Mouse (Mus musculus): ENCODE measurements around the gene Cdk14. TPM values are rescaled to one million over a fixed set of nuclear protein-coding genes. Genes with fewer than 3 reads are reported as not detected.

Cdk14 gene
- polyA plus RNA-seq, 1 experiment from 2014 or later, result 22.7 TPM

DNA sequence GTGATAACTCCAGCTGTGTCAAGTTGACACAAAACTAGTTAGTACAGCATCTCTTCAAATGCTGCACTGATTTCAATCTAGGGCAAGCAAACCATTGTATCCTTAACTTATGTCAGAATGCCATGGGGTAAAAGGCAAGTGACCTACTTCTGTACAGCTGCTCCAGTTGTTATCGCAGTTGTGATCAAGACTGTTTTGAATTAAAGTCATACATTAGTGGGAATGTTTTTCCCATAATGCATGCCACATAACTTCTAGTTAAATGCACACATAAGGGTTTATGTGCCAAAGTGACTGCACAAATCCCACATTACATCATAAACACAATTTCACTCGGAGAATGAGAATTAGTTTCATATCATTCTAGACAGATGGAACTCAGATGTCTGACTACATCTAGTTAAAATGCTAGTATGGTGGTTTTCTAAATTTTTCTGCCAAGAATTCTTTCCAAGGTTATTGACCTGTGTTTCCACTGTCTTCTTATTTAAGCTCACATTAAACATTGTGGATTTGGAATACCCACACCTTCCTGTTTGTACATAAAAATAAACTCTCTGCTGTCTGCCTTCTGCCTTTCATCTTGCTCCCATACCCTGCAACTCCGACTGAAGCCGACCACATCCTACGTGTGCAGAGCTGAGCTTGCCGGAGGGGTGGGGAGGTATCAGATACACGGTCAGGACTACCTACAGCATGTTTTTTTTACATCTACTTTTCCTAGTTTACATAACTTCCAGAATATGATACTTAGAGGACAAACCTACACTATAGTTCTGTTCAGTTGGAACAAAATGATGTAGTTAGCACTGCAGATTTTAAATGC lies 407.4 kb downstream of the Cdk14 start:
- Histone ChIP-seq H3K9me3 (ENCODE audit: control insufficient read depth, low read length) (no peaks in the 10 kb centered on the region), H3K4me3 (ENCODE audit: low read depth, low read length) (no peak overlapping the region), H3K9ac (ENCODE audit: low read length) (no peak overlapping the region), H3K36me3 (ENCODE audit: control insufficient read depth, insufficient read depth, low read length) (no peaks in the 10 kb centered on the region), H3K27ac (replicated peaks; ENCODE audit: low read depth, low read length) (no peak overlapping the region), H3K4me1 (ENCODE audit: control insufficient read depth, insufficient read depth, low read length) (no peaks in the 10 kb centered on the region), H3K27me3 (ENCODE audit: control insufficient read depth, insufficient read depth, low read length) (no peaks in the 10 kb centered on the region), H3K4me2 (ENCODE audit: low read depth, severe bottlenecking) (no peak overlapping the region)
- ATAC-seq (ENCODE audit: insufficient number of reproducible peaks, low FRiP score, low TSS enrichment, low read depth), result 0 out of 2 replicates have a peak, but pooled peaks have one; percentile 51
- no peak for DNase-seq (ENCODE audit: low spot score)
- 81% methylated on average over 7 of the region's 7 CpGs for WGBS

DNA sequence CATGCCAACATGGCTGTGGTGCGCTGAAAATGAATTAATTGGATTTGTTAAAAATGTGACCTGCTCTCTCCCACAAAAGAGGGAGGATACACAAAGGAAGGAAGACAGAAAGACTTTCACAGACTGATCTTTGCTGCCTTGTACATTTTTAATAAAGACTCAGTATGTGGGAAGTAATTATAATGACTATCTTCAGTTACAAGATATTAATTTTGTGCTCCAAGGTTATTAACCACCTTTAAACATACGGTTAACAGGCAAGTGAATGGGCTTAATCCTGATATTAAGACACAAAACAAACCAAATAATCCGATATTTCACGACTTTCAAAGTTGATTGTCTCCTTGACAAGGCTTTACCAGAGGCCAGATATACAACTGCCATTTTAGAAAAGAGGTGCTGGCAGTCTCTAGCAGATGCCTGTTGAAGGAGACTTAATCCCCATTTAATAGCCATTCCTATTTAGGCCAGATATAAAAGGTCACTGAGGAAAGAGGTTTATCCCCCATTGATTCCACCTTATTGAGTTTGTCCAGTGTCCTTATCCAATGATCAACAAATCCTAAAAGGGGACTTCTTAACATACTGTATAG lies 411.9 kb downstream of the Cdk14 start:
- no peak overlapping the region for H3K27ac ChIP-seq (replicated peaks; ENCODE audit: low read depth, low read length)
- no peak overlapping the region for H3K9ac ChIP-seq (ENCODE audit: low read length)
- no peaks in the 10 kb centered on the region for H3K36me3 ChIP-seq (ENCODE audit: control insufficient read depth, insufficient read depth, low read length)
- H3K4me3 ChIP-seq (ENCODE audit: low read depth, low read length), result no peak overlapping the region
- no peaks in the 10 kb centered on the region for H3K4me1 ChIP-seq (ENCODE audit: control insufficient read depth, insufficient read depth, low read length)
- no peaks in the 10 kb centered on the region for H3K27me3 ChIP-seq (ENCODE audit: control insufficient read depth, insufficient read depth, low read length)
- WGBS, result 93% methylated on average over 4 of the region's 4 CpGs
- H3K4me2 ChIP-seq (ENCODE audit: low read depth, severe bottlenecking), result no peak overlapping the region
- ATAC-seq (ENCODE audit: insufficient number of reproducible peaks, low FRiP score, low TSS enrichment, low read depth), result no peak
- no peaks in the 10 kb centered on the region for H3K9me3 ChIP-seq (ENCODE audit: control insufficient read depth, low read length)
- DNase-seq (ENCODE audit: low spot score), result no peak

DNA sequence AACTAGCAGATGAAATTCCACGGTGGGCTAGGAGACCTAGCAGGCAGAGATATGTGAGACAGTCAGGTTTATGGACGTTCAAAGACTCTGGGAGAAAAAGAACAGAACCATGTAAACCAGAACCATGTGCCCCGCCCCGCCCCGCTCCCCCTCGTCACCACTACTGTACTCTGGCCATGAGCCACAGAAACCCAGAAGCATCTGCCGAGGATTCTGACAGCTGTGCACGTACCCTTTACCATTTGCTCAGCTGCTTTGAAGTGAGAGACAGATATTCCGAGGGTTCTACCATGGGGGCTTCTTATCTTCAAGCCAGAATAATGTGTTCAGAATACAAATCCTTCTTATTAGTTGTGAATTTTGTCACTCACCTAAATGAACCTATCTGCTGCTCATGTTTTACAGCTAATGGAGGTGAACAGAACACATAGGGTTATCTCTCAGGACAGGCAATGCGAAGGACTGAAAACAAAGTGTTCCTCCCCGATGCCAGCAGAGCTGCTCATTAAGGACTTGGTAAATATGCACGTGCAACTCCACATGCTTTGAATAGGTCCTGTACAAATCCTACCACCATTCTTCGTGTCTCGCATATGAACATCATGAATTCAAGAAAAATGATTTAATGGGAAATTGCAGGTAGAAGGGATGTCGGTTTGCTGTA lies 412.5 kb downstream of the Cdk14 start:
- ATAC-seq (ENCODE audit: insufficient number of reproducible peaks, low FRiP score, low TSS enrichment, low read depth), result no peak
- WGBS, result 82% methylated on average over 15 of the region's 15 CpGs
- H3K9me3 ChIP-seq (ENCODE audit: control insufficient read depth, low read length), result no peaks in the 10 kb centered on the region

DNA sequence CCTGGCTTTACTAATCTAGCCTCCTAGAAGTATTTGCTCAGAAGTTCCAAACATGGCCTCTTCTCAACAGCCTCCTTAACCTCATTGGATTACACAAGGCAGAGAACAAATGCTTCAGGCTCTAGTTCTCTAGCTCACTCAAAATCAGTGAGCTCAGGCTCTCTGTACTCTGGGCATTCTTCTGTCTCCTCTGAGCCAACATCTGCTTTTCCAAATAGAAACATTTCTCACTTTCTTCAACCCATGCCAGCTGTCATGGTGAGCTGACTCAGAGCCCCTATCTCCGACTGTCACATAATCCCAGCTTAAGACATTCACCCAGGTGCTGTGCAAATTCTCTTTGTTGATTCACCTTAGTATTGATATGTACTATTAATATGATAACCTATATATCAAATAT lies 414.5 kb downstream of the Cdk14 start:
- Histone ChIP-seq H3K27ac (replicated peaks; ENCODE audit: low read depth, low read length) (no peak overlapping the region), H3K4me1 (ENCODE audit: control insufficient read depth, insufficient read depth, low read length) (no peaks in the 10 kb centered on the region), H3K36me3 (ENCODE audit: control insufficient read depth, insufficient read depth, low read length) (no peaks in the 10 kb centered on the region), H3K9ac (ENCODE audit: low read length) (no peak overlapping the region), H3K27me3 (ENCODE audit: control insufficient read depth, insufficient read depth, low read length) (no peaks in the 10 kb centered on the region), H3K4me3 (ENCODE audit: low read depth, low read length) (no peak overlapping the region), H3K4me2 (ENCODE audit: low read depth, severe bottlenecking) (no peak overlapping the region), H3K9me3 (ENCODE audit: control insufficient read depth, low read length) (no peaks in the 10 kb centered on the region)
- no peak for ATAC-seq (ENCODE audit: insufficient number of reproducible peaks, low FRiP score, low TSS enrichment, low read depth)
- DNase-seq (ENCODE audit: low spot score), result no peak
- 88% methylated on average over 1 of the region's 1 CpGs for WGBS

More for the DNA sequence above, 412.5 kb downstream of the Cdk14 start:
- H3K9ac ChIP-seq (ENCODE audit: low read length), result no peak overlapping the region
- H3K27me3 ChIP-seq (ENCODE audit: control insufficient read depth, insufficient read depth, low read length), result no peaks in the 10 kb centered on the region
- no peak overlapping the region for H3K4me3 ChIP-seq (ENCODE audit: low read depth, low read length)
- H3K4me1 ChIP-seq (ENCODE audit: control insufficient read depth, insufficient read depth, low read length), result no peaks in the 10 kb centered on the region
- H3K4me2 ChIP-seq (ENCODE audit: low read depth, severe bottlenecking), result no peak overlapping the region
- DNase-seq (ENCODE audit: low spot score), result no peak
- no peaks in the 10 kb centered on the region for H3K36me3 ChIP-seq (ENCODE audit: control insufficient read depth, insufficient read depth, low read length)
- no peak overlapping the region for H3K27ac ChIP-seq (replicated peaks; ENCODE audit: low read depth, low read length)

DNA sequence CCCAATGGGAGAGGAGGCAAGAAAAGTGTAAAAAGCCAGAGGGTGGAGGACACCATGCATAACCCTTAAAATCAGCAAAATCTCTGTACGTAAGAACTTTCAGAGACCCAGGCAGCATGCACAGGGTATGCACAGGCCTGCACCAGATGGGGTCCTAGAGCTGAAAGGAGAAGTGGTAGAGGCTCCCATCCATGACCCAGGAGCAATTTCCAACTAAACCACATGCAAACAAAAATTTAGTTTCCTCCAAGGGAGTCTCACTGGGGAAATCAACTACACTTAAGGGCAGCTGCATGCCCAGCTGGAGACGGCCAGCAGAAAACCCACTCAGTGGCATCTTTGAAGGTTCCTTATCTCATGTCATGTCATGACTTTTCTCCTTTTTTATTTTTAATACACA lies 415.4 kb downstream of the Cdk14 start:
- H3K36me3 ChIP-seq (ENCODE audit: control insufficient read depth, insufficient read depth, low read length), result no peaks in the 10 kb centered on the region
- no peak overlapping the region for H3K9ac ChIP-seq (ENCODE audit: low read length)
- H3K4me1 ChIP-seq (ENCODE audit: control insufficient read depth, insufficient read depth, low read length), result no peaks in the 10 kb centered on the region
- H3K4me2 ChIP-seq (ENCODE audit: low read depth, severe bottlenecking), result no peak overlapping the region
- no peak for DNase-seq (ENCODE audit: low spot score)
- 93% methylated on average over 2 of the region's 2 CpGs for WGBS
- no peak overlapping the region for H3K4me3 ChIP-seq (ENCODE audit: low read depth, low read length)
- no peak for ATAC-seq (ENCODE audit: insufficient number of reproducible peaks, low FRiP score, low TSS enrichment, low read depth)
- no peak overlapping the region for H3K27ac ChIP-seq (replicated peaks; ENCODE audit: low read depth, low read length)
- no peaks in the 10 kb centered on the region for H3K9me3 ChIP-seq (ENCODE audit: control insufficient read depth, low read length)
- H3K27me3 ChIP-seq (ENCODE audit: control insufficient read depth, insufficient read depth, low read length), result no peaks in the 10 kb centered on the region

DNA sequence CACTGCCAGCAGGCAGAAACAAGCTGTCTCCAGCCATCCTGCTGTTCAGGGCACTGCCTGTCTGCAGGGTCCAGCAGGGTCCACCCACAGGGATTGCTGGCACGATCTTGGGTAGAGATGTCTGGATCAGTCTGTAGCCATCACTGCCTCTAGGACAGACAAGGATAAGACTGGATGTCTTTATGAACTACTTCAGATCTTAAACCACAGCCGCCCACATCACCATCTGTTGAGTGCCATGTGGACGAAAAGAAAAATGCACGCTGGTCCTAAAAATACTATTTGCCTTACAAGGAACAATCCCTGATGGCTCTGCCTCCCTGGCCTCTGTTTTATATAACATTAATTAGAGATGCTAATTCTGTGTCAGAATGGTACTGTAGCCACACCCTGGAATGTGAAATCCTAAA lies 426.9 kb downstream of the Cdk14 start:
- 89% methylated on average over 4 of the region's 4 CpGs for WGBS
- no peak for ATAC-seq (ENCODE audit: insufficient number of reproducible peaks, low FRiP score, low TSS enrichment, low read depth)

DNA sequence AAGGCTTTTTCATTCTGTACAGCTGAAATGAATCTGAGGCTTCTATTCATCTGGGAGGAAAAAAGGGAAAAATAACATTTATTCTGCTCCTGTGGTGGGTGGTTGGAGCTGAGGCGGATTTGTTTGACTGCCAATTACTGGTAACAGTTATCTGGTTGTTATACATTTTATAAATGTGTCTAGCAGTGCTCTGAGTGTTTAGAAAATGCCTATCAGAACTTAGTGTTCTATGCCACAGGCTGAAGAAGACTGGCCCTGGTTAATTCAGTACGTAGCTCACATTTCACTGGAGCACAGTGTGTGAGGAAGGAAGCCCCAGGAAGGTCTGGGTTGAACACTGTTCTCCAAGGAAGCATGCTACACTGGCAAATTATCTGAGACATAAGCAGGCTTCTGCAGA lies 429.1 kb downstream of the Cdk14 start:
- Histone ChIP-seq H3K4me2 (ENCODE audit: low read depth, severe bottlenecking) (no peak overlapping the region), H3K27me3 (ENCODE audit: control insufficient read depth, insufficient read depth, low read length) (no peaks in the 10 kb centered on the region), H3K4me1 (ENCODE audit: control insufficient read depth, insufficient read depth, low read length) (no peaks in the 10 kb centered on the region), H3K27ac (replicated peaks; ENCODE audit: low read depth, low read length) (no peak overlapping the region), H3K36me3 (ENCODE audit: control insufficient read depth, insufficient read depth, low read length) (no peaks in the 10 kb centered on the region), H3K4me3 (ENCODE audit: low read depth, low read length) (no peak overlapping the region), H3K9ac (ENCODE audit: low read length) (no peak overlapping the region), H3K9me3 (ENCODE audit: control insufficient read depth, low read length) (no peaks in the 10 kb centered on the region)
- DNase-seq (ENCODE audit: low spot score) (no peak), ATAC-seq (ENCODE audit: insufficient number of reproducible peaks, low FRiP score, low TSS enrichment, low read depth) (no peak)
- 65% methylated on average over 2 of the region's 2 CpGs for WGBS

More for the DNA sequence above, 426.9 kb downstream of the Cdk14 start:
- Histone ChIP-seq H3K9ac (ENCODE audit: low read length) (no peak overlapping the region), H3K4me3 (ENCODE audit: low read depth, low read length) (no peak overlapping the region), H3K4me1 (ENCODE audit: control insufficient read depth, insufficient read depth, low read length) (no peaks in the 10 kb centered on the region), H3K36me3 (ENCODE audit: control insufficient read depth, insufficient read depth, low read length) (no peaks in the 10 kb centered on the region), H3K27ac (replicated peaks; ENCODE audit: low read depth, low read length) (no peak overlapping the region), H3K4me2 (ENCODE audit: low read depth, severe bottlenecking) (no peak overlapping the region), H3K27me3 (ENCODE audit: control insufficient read depth, insufficient read depth, low read length) (no peaks in the 10 kb centered on the region), H3K9me3 (ENCODE audit: control insufficient read depth, low read length) (no peaks in the 10 kb centered on the region)
- DNase-seq (ENCODE audit: low spot score), result no peak

DNA sequence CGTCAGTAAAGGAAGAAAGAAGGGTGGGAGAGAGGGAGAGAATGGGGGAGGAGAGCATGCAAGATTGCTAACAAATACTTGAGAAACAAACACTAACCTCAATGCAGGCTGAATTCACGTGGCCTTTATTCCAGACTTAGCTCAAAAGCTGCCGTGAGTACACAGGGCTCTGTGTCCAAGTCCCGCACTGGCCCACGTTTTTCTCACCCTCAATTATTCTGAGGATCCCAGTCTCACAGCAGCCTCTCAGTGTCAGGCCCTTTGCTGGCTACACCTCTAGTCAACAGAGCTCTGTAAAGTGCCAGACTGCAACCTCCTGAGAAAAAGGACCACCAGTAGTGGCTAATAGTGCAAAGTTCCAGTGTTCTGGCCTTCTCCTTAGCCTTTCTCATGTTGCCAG lies 429.9 kb downstream of the Cdk14 start:
- DNase-seq (ENCODE audit: low spot score) (no peak), ATAC-seq (ENCODE audit: insufficient number of reproducible peaks, low FRiP score, low TSS enrichment, low read depth) (no peak)
- 79% methylated on average over 5 of the region's 5 CpGs for WGBS
- no peak overlapping the region for H3K9ac ChIP-seq (ENCODE audit: low read length)
- no peak overlapping the region for H3K4me3 ChIP-seq (ENCODE audit: low read depth, low read length)
- no peaks in the 10 kb centered on the region for H3K9me3 ChIP-seq (ENCODE audit: control insufficient read depth, low read length)
- H3K36me3 ChIP-seq (ENCODE audit: control insufficient read depth, insufficient read depth, low read length), result no peaks in the 10 kb centered on the region
- H3K27me3 ChIP-seq (ENCODE audit: control insufficient read depth, insufficient read depth, low read length), result no peaks in the 10 kb centered on the region
- H3K4me2 ChIP-seq (ENCODE audit: low read depth, severe bottlenecking), result no peak overlapping the region
- H3K27ac ChIP-seq (replicated peaks; ENCODE audit: low read depth, low read length), result no peak overlapping the region
- no peaks in the 10 kb centered on the region for H3K4me1 ChIP-seq (ENCODE audit: control insufficient read depth, insufficient read depth, low read length)

Data from limb, embryonic 11.5 days (tissue).